Mouse (Mus musculus) neural tube, embryonic 14.5 days (tissue): ENCODE measurements around the gene Atxn10. TPM values are rescaled to one million over a fixed set of nuclear protein-coding genes. Genes with fewer than 3 reads are reported as not detected.

ENCODE experiments used
- ATAC-seq: fragments of 200-750 bp; cut with Nextera tagmentation; 2 replicates; pipeline ENCODE4 v1.8.0; 2017; ENCODE audit warnings: low read depth, mild to moderate bottlenecking, moderate TSS enrichment, moderate library complexity
- H3K27ac ChIP-seq: fragments of 300-500 bp; sonication (generic); 2 replicates; pipeline ENCODE4 v1.5.1; 2014; ENCODE audit warnings: low read depth, mild to moderate bottlenecking, control low read depth, low read length, moderate library complexity, mixed read lengths
- H3K27me3 ChIP-seq: fragments of 300-500 bp; sonication (generic); 2 replicates; pipeline ENCODE4 v1.6.1; 2014; ENCODE audit warnings: low read length; ENCODE audit not compliant: control insufficient read depth, insufficient read depth
- H3K36me3 ChIP-seq: fragments of 300-500 bp; sonication (generic); 2 replicates; pipeline ENCODE4 v1.6.1; 2014; ENCODE audit warnings: low read length, mixed read lengths; ENCODE audit not compliant: control insufficient read depth, insufficient read depth
- H3K4me1 ChIP-seq: fragments of 300-500 bp; sonication (generic); 2 replicates; pipeline ENCODE4 v1.6.1; 2014; ENCODE audit warnings: low read length; ENCODE audit not compliant: control insufficient read depth, insufficient read depth
- H3K4me2 ChIP-seq: fragments of 300-500 bp; sonication (generic); 2 replicates; pipeline ENCODE4 v1.6.1; 2014; ENCODE audit warnings: mild to moderate bottlenecking, low read depth, low read length, control low read depth
- H3K4me3 ChIP-seq: fragments of 300-500 bp; sonication (generic); 2 replicates; pipeline ENCODE4 v1.5.1; 2014; ENCODE audit warnings: low read depth, low read length, control low read depth, mixed read lengths
- H3K9ac ChIP-seq: fragments of 300-500 bp; sonication (generic); replicated peaks from 2 replicates; pipeline ENCODE4 v1.6.1; 2014; ENCODE audit warnings: low read depth, mild to moderate bottlenecking, control low read depth, low read length, mixed read lengths
- H3K9me3 ChIP-seq: fragments of 300-500 bp; sonication (generic); 2 replicates; pipeline ENCODE4 v1.6.1; 2016; ENCODE audit warnings: low read length; ENCODE audit not compliant: control insufficient read depth
- WGBS: fragments of 180-500 bp; shearing (Covaris S2); extraction: QIAGEN DNeasy Blood & Tissue Kit; methylation state at CpG from one replicate; pipeline ENCODE4 v1.1.7; 2014; 5-methylcytosine and 5-hydroxymethylcytosine counted together
- polyA plus RNA-seq: library from polyadenylated mRNA; unstranded; fragments of >200 nt; fragmentation: Nextera tagmentation; extraction: Ambion mirVana; gene quantifications from 2 replicates; pipeline ENCODE4 v1.2.1, GENCODE M21; 2014

The Atxn10 gene
- polyA plus RNA-seq, 1 experiment from 2014 or later = 572 TPM

DNA sequence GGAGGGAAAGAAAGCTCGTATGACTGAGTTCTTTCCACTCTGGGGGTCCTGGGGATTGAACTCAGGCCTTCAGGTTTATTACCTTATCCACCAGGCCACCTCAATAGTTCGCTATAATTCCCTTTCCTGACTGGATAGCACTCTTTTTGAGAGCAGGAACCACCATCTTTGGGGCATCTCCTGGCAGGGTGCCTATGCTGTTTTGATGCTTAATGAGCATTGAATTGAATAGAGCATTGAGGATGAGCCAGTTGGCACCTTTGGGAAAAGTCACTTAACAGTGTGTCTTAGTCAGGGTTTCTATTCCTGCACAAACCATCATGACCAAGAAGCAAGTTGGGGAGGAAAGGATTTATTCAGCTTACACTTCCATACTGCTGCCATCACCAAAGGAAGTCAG is 8.6 kb downstream of the Atxn10 start:
- H3K4me3 ChIP-seq = no peak overlapping the region
- H3K36me3 ChIP-seq = no peaks in the 10 kb centered on the region
- H3K27me3 ChIP-seq = no peaks in the 10 kb centered on the region
- WGBS = 52% methylated on average over 2 of the region's 2 CpGs
- no peaks in the 10 kb centered on the region for H3K4me1 ChIP-seq
- H3K9me3 ChIP-seq = no peaks in the 10 kb centered on the region
- H3K27ac ChIP-seq = no peak overlapping the region
- no peak overlapping the region for H3K4me2 ChIP-seq
- no peak for ATAC-seq
- no peak overlapping the region for H3K9ac ChIP-seq

GRCm38 (mm10) chr15:85347058-85347700 is 11.1 kb downstream of the Atxn10 start:
- ATAC-seq = no peak
- Histone ChIP-seq H3K27me3 (no peaks in the 10 kb centered on the region), H3K9ac (no peak overlapping the region), H3K4me1 (no peaks in the 10 kb centered on the region), H3K36me3 (no peaks in the 10 kb centered on the region), H3K4me2 (no peak overlapping the region), H3K27ac (no peak overlapping the region), H3K9me3 (no peaks in the 10 kb centered on the region), H3K4me3 (no peak overlapping the region)
- WGBS = 85% methylated on average over 6 of the region's 6 CpGs

- Histone ChIP-seq H3K4me3 (no peak overlapping the region), H3K27me3 (no peaks in the 10 kb centered on the region), H3K9ac (no peak overlapping the region), H3K4me1 (no peaks in the 10 kb centered on the region), H3K9me3 (no peaks in the 10 kb centered on the region), H3K27ac (no peak overlapping the region), H3K36me3 (no peaks in the 10 kb centered on the region), H3K4me2 (no peak overlapping the region)
- ATAC-seq = no peak
- 85% methylated on average over 2 of the region's 2 CpGs for WGBS
Measured at GRCm38 (mm10) chr15:85350144-85350543, 14.1 kb downstream of the Atxn10 start.

GRCm38 (mm10) chr15:85354060-85354459 is 18.0 kb downstream of the Atxn10 start:
- no peaks in the 10 kb centered on the region for H3K4me1 ChIP-seq
- ATAC-seq = no peak
- H3K4me2 ChIP-seq = no peak overlapping the region
- WGBS = 93% methylated on average over 9 of the region's 9 CpGs
- H3K27me3 ChIP-seq = no peaks in the 10 kb centered on the region
- no peak overlapping the region for H3K4me3 ChIP-seq
- H3K36me3 ChIP-seq = no peaks in the 10 kb centered on the region
- no peak overlapping the region for H3K27ac ChIP-seq
- H3K9ac ChIP-seq = no peak overlapping the region
- no peaks in the 10 kb centered on the region for H3K9me3 ChIP-seq

DNA sequence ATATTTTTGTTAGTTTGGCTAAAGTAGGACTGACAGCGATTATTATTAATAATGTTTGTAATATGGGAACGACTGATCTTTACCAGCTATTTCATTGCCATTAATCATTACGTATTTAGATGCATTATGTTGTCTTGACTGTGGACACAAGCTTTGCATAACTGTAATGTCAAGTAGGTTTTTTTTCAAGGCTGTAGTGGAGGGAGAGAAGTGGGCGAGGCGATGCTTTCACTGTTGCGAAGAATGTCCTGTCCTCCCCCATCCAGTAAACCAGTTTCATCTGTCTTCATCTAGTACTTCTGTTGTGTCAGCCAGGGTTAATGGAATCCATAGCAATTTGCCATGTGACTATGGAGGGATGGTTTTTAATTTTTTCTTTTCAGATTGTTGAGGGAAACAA is 20.1 kb downstream of the Atxn10 start:
- Histone ChIP-seq H3K27me3 (no peaks in the 10 kb centered on the region), H3K4me2 (no peak overlapping the region), H3K36me3 (peaks cover 10% of the 10 kb centered on the region; the same call in 1 of the 2 replicates), H3K4me1 (no peaks in the 10 kb centered on the region), H3K27ac (no peak overlapping the region), H3K4me3 (no peak overlapping the region), H3K9me3 (no peaks in the 10 kb centered on the region), H3K9ac (no peak overlapping the region)
- no peak for ATAC-seq
- 83% methylated on average over 6 of the region's 6 CpGs for WGBS

- no peak for ATAC-seq
- H3K4me2 ChIP-seq = no peak overlapping the region
- no peak overlapping the region for H3K27ac ChIP-seq
- no peaks in the 10 kb centered on the region for H3K27me3 ChIP-seq
- no peak overlapping the region for H3K9ac ChIP-seq
- 93% methylated on average over 4 of the region's 4 CpGs for WGBS
- H3K4me3 ChIP-seq = no peak overlapping the region
- peaks cover 23% of the 10 kb centered on the region for H3K36me3 ChIP-seq
- no peaks in the 10 kb centered on the region for H3K9me3 ChIP-seq
- no peaks in the 10 kb centered on the region for H3K4me1 ChIP-seq
Measured at GRCm38 (mm10) chr15:85357465-85358225, 21.6 kb downstream of the Atxn10 start.

GRCm38 (mm10) chr15:85359483-85359882 is 23.4 kb downstream of the Atxn10 start:
- ATAC-seq = no peak
- 89% methylated on average over 2 of the region's 2 CpGs for WGBS
- no peak overlapping the region for H3K9ac ChIP-seq
- no peak overlapping the region for H3K27ac ChIP-seq
- peaks cover 25% of the 10 kb centered on the region for H3K36me3 ChIP-seq
- no peak overlapping the region for H3K4me2 ChIP-seq
- H3K4me1 ChIP-seq = 0 out of 2 replicates have a peak, but pooled peaks cover 2% of the 10 kb centered on the region
- no peaks in the 10 kb centered on the region for H3K27me3 ChIP-seq
- no peaks in the 10 kb centered on the region for H3K9me3 ChIP-seq
- H3K4me3 ChIP-seq = no peak overlapping the region

DNA sequence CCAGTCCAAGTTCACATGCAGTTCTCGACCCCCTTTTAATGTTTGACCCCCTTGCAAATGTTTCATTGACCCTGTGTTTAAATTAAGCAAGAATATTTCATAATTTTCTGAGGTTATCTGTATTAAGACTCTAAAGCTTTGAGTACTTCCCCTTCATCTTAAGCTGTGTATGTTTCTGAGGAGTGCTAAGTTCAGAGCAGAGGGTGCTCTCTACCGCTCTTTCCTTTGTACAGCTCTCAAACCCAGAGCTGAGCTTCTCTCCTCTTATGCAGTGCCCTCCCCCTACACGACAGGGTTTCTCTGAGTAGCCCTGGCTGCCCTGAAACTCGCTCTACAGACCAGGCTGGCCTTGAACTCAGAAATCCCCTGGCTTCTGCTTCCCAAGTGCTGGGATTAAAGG is 23.9 kb downstream of the Atxn10 start:
- no peaks in the 10 kb centered on the region for H3K27me3 ChIP-seq
- no peak overlapping the region for H3K27ac ChIP-seq
- 91% methylated on average over 4 of the region's 4 CpGs for WGBS
- ATAC-seq = no peak
- no peak overlapping the region for H3K4me3 ChIP-seq
- H3K9me3 ChIP-seq = no peaks in the 10 kb centered on the region
- no peak overlapping the region for H3K4me2 ChIP-seq
- 0 out of 2 replicates have a peak, but pooled peaks cover 2% of the 10 kb centered on the region for H3K4me1 ChIP-seq
- no peak overlapping the region for H3K9ac ChIP-seq
- H3K36me3 ChIP-seq = peaks cover 29% of the 10 kb centered on the region

GRCm38 (mm10) chr15:85364366-85364765 is 28.3 kb downstream of the Atxn10 start:
- Histone ChIP-seq H3K27ac (no peak overlapping the region), H3K9me3 (no peaks in the 10 kb centered on the region), H3K4me2 (no peak overlapping the region), H3K27me3 (no peaks in the 10 kb centered on the region), H3K4me3 (no peak overlapping the region), H3K4me1 (0 out of 2 replicates have a peak, but pooled peaks cover 2% of the 10 kb centered on the region), H3K9ac (no peak overlapping the region), H3K36me3 (peaks cover 39% of the 10 kb centered on the region)
- WGBS = 81% methylated on average over 3 of the region's 3 CpGs
- no peak for ATAC-seq
